Mouse (Mus musculus): ENCODE measurements at regions not wholly inside any gene's neighbourhood (a gene's known extent, or its start where the extent isn't known, plus 50 kb on each side); places are given as distances from the start of the nearest gene placed in this dataset.

GRCm38 (mm10) chr9:33327722-33328121, 691.7 kb downstream of the Ets1 start:
- in situ Hi-C loops (cut with MboI; ENCODE audit: unreplicated experiment in 2 of 2), result no loop called here

- in situ Hi-C loops (cut with MboI; ENCODE audit: unreplicated experiment in 2 of 2), result loop anchor here in 1 of 2 experiments (10.0 kb wide), 1 partner anchor 135 kb away; no protein-coding TSS in a partner anchor
Measured at GRCm38 (mm10) chr9:33350258-33350657, 714.2 kb downstream of the Ets1 start.

DNA sequence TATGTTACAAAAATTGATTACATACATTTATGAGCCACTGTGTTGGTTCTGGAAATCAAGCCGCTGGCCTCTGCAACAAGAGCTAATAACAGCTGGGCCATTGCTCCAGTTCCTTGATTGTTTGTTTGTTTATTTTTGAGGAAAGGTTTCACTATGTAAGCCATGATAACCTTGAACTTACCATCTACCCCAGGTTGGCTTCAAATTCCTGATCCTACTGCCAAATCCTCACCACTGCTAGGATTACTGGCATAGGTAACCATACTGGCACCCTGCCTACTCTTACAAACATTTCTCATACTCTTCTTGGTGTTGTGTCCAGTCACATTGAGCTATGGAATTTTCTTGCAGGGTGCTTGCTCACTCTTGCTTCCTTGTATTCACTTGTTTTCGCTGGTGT, 720.6 kb downstream of the Ets1 start:
- in situ Hi-C loops (cut with MboI; ENCODE audit: unreplicated experiment in 2 of 2), result loop anchor here in 1 of 2 experiments (10.0 kb wide), 1 partner anchor 128 kb away; no protein-coding TSS in a partner anchor

DNA sequence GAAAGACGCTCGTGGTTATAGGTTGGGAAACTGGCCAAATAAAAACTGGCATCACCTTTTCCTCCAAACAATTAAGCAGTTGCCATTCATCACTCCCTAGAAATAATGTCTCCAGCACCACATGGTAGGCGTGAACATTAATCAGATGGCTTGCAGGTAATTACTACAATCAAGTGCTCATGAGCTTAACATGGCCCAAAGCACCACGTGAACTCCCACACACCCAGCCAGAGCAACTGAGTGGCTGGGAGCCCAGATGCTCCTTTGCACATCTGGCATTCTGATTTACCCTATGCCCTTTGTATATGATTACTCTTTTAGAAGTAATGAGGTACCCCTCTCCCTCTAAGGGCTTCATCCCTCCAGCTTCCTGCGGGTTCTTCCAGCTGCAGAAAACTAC, 724.9 kb downstream of the Ets1 start:
- in situ Hi-C loops (cut with MboI; ENCODE audit: unreplicated experiment in 2 of 2), result no loop called here

DNA sequence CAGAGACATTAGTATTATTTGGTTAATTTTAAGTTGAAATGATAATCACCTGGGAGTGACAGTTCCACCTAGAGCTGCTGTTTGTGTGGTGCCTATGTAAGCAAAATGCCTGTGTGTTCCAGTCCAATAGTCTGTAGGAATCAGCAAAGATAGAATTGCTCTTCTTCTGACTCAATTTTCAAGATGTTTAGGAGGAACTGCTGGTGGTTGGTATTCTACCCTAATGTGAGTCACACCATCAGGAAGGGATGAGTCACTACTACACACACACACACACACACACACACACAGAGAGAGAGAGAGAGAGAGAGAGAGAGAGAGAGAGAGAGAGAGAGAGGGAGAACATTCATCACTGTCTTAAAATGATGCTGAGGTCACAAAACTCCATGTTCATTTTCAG, 753.1 kb downstream of the Ets1 start:
- in situ Hi-C loops (cut with MboI; ENCODE audit: unreplicated experiment in 2 of 2), result no loop called here

DNA sequence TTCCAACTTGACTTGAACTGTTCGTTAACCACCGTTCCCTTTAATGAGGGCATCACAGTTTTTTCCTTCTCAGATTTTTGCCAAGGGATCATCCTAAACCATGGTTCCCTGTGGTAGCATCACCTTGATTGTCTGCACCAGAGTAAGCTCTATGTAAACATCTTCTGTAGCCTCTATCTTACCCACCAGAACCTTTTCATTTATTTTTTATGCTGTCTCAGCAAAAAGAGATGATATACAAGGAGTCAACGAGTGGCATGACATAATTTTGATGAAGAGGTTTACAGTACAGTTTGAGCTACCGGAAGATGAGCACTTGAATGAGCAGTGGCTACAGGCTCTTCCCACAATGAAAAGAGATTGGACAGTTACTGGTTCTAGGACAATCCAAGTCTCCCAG, 768.7 kb downstream of the Ets1 start:
- in situ Hi-C loops (cut with MboI; ENCODE audit: unreplicated experiment in 2 of 2), result no loop called here

DNA sequence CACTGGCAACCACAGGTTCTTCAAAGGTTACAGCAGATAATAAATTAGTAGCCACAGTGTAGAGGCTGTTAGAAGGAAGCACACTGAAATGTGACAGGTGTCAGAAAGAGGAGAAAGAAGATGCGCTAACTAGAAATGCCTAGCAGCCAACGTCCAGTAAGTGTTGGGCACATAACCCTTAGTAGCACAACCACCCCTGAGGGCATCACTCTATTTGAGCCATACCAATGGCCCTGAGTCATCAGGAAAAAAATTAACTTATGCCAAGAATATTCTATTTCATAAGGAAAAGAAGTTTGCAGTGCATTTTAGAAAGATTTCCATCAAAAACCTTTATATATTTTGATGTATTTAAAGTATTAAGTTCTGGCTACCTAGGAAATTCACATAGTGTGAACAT, 771.5 kb downstream of the Ets1 start:
- in situ Hi-C loops (cut with MboI; ENCODE audit: unreplicated experiment in 2 of 2), result no loop called here

DNA sequence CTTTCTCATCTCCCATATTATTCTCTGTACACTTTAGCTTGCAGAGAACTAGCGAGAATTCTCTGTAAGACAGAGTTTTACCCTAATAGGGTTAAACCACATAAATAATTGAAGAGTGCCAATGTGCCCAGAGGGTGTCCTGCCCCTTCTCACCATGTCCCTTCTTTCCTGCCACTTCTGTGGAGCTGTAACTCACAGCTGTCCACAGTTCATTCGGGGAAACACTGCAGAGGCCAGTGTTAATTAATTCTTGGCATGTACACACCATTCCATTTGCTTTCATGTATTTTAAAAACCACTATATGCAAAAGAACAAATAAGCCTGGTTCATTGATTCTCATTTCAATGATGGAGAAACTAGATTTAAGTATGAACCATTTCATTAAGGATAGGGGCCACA, 787.8 kb downstream of the Ets1 start:
- in situ Hi-C loops (cut with MboI; ENCODE audit: unreplicated experiment in 2 of 2), result no loop called here

- in situ Hi-C loops (cut with MboI; ENCODE audit: unreplicated experiment in 2 of 2), result no loop called here
Measured at GRCm38 (mm10) chr9:33436459-33436858, 800.4 kb downstream of the Ets1 start.

DNA sequence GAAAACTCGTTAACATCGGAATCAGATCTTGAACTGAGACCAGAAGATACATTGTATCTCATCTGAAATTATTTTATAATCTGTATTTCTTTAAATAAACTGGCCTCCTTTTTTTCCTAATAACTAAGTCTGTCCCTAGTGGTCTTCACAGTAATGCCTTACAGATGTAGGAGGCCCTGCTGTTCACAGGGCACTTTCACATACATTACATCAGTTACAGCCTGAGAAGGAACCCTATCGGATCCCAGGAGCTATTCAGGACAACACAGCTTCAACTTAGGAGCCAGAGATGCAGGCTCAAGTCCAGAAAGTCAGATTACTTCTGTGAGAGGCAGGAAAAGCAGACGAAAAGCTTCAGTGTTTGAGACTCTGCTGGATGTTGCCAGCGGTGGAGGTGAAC, 806.2 kb downstream of the Ets1 start:
- in situ Hi-C loops (cut with MboI; ENCODE audit: unreplicated experiment in 2 of 2), result no loop called here

GRCm38 (mm10) chr9:33445902-33446301, 809.9 kb downstream of the Ets1 start:
- in situ Hi-C loops (cut with MboI; ENCODE audit: unreplicated experiment in 2 of 2), result no loop called here

- in situ Hi-C loops (cut with MboI; ENCODE audit: unreplicated experiment in 2 of 2), result loop anchor here in 1 of 2 experiments (10.0 kb wide), 1 partner anchor 210 kb away; no protein-coding TSS in a partner anchor
Measured at GRCm38 (mm10) chr9:33475106-33475505, 839.1 kb downstream of the Ets1 start.

GRCm38 (mm10) chr9:33482845-33483540, 847.0 kb downstream of the Ets1 start:
- in situ Hi-C loops (cut with MboI; ENCODE audit: unreplicated experiment in 2 of 2), result loop anchor here (10.0 kb wide), 2 partner anchors 128 to 198 kb away; no protein-coding TSS in a partner anchor

- in situ Hi-C loops (cut with MboI; ENCODE audit: unreplicated experiment in 2 of 2), result loop anchor here (10.0 kb wide), 2 partner anchors 129 to 199 kb away; no protein-coding TSS in a partner anchor
Measured at GRCm38 (mm10) chr9:33483541-33483846, 847.5 kb downstream of the Ets1 start.

GRCm38 (mm10) chr9:33533101-33533810, 897.2 kb downstream of the Ets1 start:
- in situ Hi-C loops (cut with MboI; ENCODE audit: unreplicated experiment in 2 of 2), result no loop called here

DNA sequence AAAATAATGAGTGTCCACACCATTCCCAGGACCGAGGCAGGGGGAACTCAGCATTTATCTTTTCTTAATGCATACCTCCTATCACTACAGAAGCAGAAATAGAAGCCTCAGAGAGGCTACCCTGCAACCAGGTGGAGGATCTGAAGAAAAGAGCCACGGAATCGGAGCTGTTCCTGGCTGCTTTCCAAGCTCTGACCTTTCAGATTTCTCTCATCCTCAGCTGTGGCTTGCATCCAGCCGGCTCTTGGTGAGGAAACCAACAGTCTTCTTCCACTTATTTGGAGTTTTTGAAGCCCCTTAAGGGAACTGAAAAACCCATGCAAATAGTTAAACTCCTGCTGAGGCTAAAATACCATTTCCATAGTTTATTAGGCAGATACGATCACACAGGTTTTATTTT, 907.3 kb downstream of the Ets1 start:
- in situ Hi-C loops (cut with MboI; ENCODE audit: unreplicated experiment in 2 of 2), result no loop called here

- in situ Hi-C loops (cut with MboI; ENCODE audit: unreplicated experiment in 2 of 2), result no loop called here
Measured at GRCm38 (mm10) chr9:33546126-33546737, 910.2 kb downstream of the Ets1 start.

- in situ Hi-C loops (cut with MboI; ENCODE audit: unreplicated experiment in 2 of 2), result no loop called here
Measured at GRCm38 (mm10) chr9:33549395-33549794, 913.4 kb downstream of the Ets1 start.

GRCm38 (mm10) chr9:33571990-33572389, 913.7 kb upstream of the Kirrel3 start:
- in situ Hi-C loops (cut with MboI; ENCODE audit: unreplicated experiment in 2 of 2), result no loop called here

DNA sequence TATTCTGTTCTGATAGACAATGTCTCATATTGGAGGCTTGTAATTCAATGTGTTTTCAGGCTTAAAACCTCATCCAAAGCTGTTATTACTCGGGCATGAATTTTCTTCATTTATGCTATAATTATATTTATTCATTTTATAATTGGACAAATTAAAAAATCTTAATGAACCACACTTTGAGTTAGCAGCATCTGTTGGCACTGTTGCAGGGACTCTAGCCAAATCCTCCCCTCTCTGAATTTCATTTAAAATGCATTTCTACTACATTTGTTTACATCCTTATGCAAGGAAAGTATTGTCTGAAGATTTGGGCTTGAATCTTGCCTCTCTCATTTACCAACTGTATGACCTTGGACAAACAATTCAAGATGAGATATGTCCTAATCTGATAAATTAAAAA, 874.2 kb upstream of the Kirrel3 start:
- in situ Hi-C loops (cut with MboI; ENCODE audit: unreplicated experiment in 2 of 2), result no loop called here

- in situ Hi-C loops (cut with MboI; ENCODE audit: unreplicated experiment in 2 of 2), result no loop called here
Measured at GRCm38 (mm10) chr9:33624378-33624777, 861.3 kb upstream of the Kirrel3 start.
